Mouse (Mus musculus) kidney, postnatal 10 days (tissue): ENCODE measurements around the gene Pus7l.

Experiments used
- DNase-seq: peaks from one replicate; pipeline ENCODE4 v3.0.0; 2021; ENCODE audit warnings: mixed read lengths

The Pus7l gene

GRCm38 (mm10) chr15:94543409-94544051, at the start of gene Pus7l, which contains the start of gene Irak4:
TSS of gene Pus7l (minus strand) at chr15:94543547.
TSS of gene Irak4 (plus strand) at chr15:94543643.
- peak; percentile 95 for DNase-seq

GRCm38 (mm10) chr15:94591356-94591755, 48.0 kb upstream of the Pus7l start:
- no peak for DNase-seq

- no peak for DNase-seq
Observed at GRCm38 (mm10) chr15:94590083-94590482, 46.7 kb upstream of the Pus7l start.

GRCm38 (mm10) chr15:94589219-94590075, 46.1 kb upstream of the Pus7l start, which contains the start of gene Twf1:
TSS of gene Twf1 (minus strand) at chr15:94589889.
- peak; percentile 100 for DNase-seq

- no peak for DNase-seq
Observed at GRCm38 (mm10) chr15:94587826-94588715, 44.7 kb upstream of the Pus7l start.

- no peak for DNase-seq
Observed at GRCm38 (mm10) chr15:94584738-94585137, 41.4 kb upstream of the Pus7l start.

GRCm38 (mm10) chr15:94583153-94583552, 39.8 kb upstream of the Pus7l start:
- DNase-seq = no peak

GRCm38 (mm10) chr15:94582000-94582593, 38.8 kb upstream of the Pus7l start:
- DNase-seq = peak; percentile 42

GRCm38 (mm10) chr15:94574566-94575268, 31.4 kb upstream of the Pus7l start:
- no peak for DNase-seq

- DNase-seq = no peak
Observed at GRCm38 (mm10) chr15:94572746-94573145, 29.4 kb upstream of the Pus7l start.

GRCm38 (mm10) chr15:94571501-94571900, 28.2 kb upstream of the Pus7l start:
- DNase-seq = no peak

- DNase-seq = no peak
Observed at GRCm38 (mm10) chr15:94568496-94569182, 25.3 kb upstream of the Pus7l start.

- no peak for DNase-seq
Observed at GRCm38 (mm10) chr15:94565854-94566253, 22.5 kb upstream of the Pus7l start.

GRCm38 (mm10) chr15:94564909-94565308, 21.6 kb upstream of the Pus7l start:
- no peak for DNase-seq

GRCm38 (mm10) chr15:94558895-94559656, 15.7 kb upstream of the Pus7l start:
- DNase-seq = no peak

GRCm38 (mm10) chr15:94557442-94557841, 14.1 kb upstream of the Pus7l start:
- peak; percentile 93 for DNase-seq

GRCm38 (mm10) chr15:94553536-94553935, 10.2 kb upstream of the Pus7l start:
- no peak for DNase-seq

- no peak for DNase-seq
Observed at GRCm38 (mm10) chr15:94544844-94545243, 1.5 kb upstream of the Pus7l start.

- DNase-seq = no peak
Observed at GRCm38 (mm10) chr15:94544052-94544636, 797 bp upstream of the Pus7l start.
